12 mouse cellular contexts compared by ENCODE assay signal in the genomic region with DNA sequence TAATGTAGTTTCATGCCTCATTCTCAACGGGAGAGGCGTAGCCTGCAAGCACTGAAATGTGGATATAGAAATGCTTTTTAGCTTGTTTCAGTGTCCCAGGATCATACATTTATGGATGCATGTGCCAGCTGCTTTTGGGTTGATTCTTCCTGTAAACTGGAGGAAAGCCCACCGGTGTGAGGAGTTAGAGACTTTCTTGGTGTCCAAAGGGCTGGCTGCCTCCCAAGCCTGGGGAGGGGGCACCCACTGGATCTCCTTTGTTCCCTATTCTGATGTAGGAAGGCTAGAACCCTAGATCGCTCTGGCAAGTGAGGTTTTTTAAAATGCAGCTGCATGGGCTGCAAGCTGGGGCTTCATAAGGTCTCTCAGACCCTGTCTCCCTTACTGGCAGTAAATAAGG. TPM values are rescaled to one million over a fixed set of nuclear protein-coding genes. Genes with fewer than 3 reads are reported as not detected.
A peak's percentile ranks its signal among the peaks of the same experiment; 100 is the strongest.
DNase-seq lines count a peak whose midpoint lies in the region; ATAC-seq and TF ChIP-seq lines count a peak whose summit lies in the region.
"Had no signal": no experiment of that assay in that cellular context is flagged by ENCODE, and none has a peak within 500 bp of the region (broad histone marks: within the 10 kb centered on the region; RNA-seq: fewer than 3 reads in every experiment).

No protein-coding gene starts in this region.

- no peak overlapping the region for H3K9ac ChIP-seq in heart, embryonic 13.5 days
- peak overlapping the region; percentile 100 for H3K9ac ChIP-seq in midbrain, embryonic 12.5 days (replicated peaks)
- H3K9ac ChIP-seq: liver, embryonic 15.5 days had no signal

- H3K27me3 ChIP-seq in heart, embryonic 13.5 days (replicated peaks) = peaks cover 39% of the 10 kb centered on the region
- peaks cover 7% of the 10 kb centered on the region; the same call in 1 of the 2 replicates for H3K27me3 ChIP-seq in hindbrain, embryonic 10.5 days (ENCODE audit: insufficient read depth, poor library complexity, severe bottlenecking)
- no peaks in the 10 kb centered on the region for H3K27me3 ChIP-seq in midbrain, embryonic 12.5 days

- no peak for DNase-seq in heart, postnatal 36 days
- no peak for DNase-seq in hindbrain, embryonic 10.5 days (ENCODE audit: low spot score)
- DNase-seq in yolk sac, embryonic 10.5 days (ENCODE audit: low spot score) = no peak
- no peak for DNase-seq in layer of hippocampus, adult 9-10 months (ENCODE audit: low spot score)
- no peak for DNase-seq in thymus, adult 18-20 months
- DNase-seq: heart, adult 11 months; kidney, postnatal 4 days had no signal

- no peak for TF ChIP-seq POLR2A in cortical plate, adult 2 months (IDR thresholded peaks at IDR 0.05; ENCODE audit: extremely low read depth, insufficient read depth, low read length)

- intact Hi-C loops in heart, postnatal 36 days (cut with DNase I) = no loop called here

- ATAC-seq in heart, embryonic 13.5 days (ENCODE audit: extremely low read depth, insufficient number of reproducible peaks, low FRiP score, low TSS enrichment) = no peak
- ATAC-seq in midbrain, embryonic 12.5 days (ENCODE audit: low FRiP score, low read depth) = no peak

- peak overlapping the region; percentile 94 for H3K4me2 ChIP-seq in heart, embryonic 13.5 days
- peak overlapping the region; percentile 99 for H3K4me2 ChIP-seq in midbrain, embryonic 12.5 days (replicated peaks)
- H3K4me2 ChIP-seq: liver, embryonic 15.5 days had no signal

- no peak overlapping the region for H3K27ac ChIP-seq in heart, embryonic 13.5 days (replicated peaks)
- H3K27ac ChIP-seq in cortical plate, adult 2 months (ENCODE audit: insufficient read depth, low read length) = no peak overlapping the region
- H3K27ac ChIP-seq in hindbrain, embryonic 10.5 days = peak overlapping the region; percentile 99
- peak overlapping the region; percentile 68 for H3K27ac ChIP-seq in midbrain, embryonic 12.5 days (replicated peaks)
- H3K27ac ChIP-seq: liver, embryonic 15.5 days had no signal

- no peak overlapping the region for H3K4me3 ChIP-seq in heart, embryonic 13.5 days
- H3K4me3 ChIP-seq in cortical plate, adult 2 months (ENCODE audit: insufficient read depth, low read length) = peak overlapping the region; percentile 75
- peak overlapping the region; percentile 99 for H3K4me3 ChIP-seq in hindbrain, embryonic 10.5 days
- peak overlapping the region; percentile 76 for H3K4me3 ChIP-seq in midbrain, embryonic 12.5 days
- H3K4me3 ChIP-seq: liver, embryonic 15.5 days had no signal

- no peak for TF ChIP-seq CTCF in cortical plate, adult 2 months (IDR thresholded peaks at IDR 0.05; ENCODE audit: extremely low read depth, insufficient read depth, low read length)

- peaks cover 89% of the 10 kb centered on the region for H3K4me1 ChIP-seq in heart, embryonic 13.5 days
- H3K4me1 ChIP-seq in cortical plate, adult 2 months (ENCODE audit: control insufficient read depth, insufficient read depth, low read length) = no peaks in the 10 kb centered on the region; the same call in 1 of the 2 replicates
- peaks cover 96% of the 10 kb centered on the region for H3K4me1 ChIP-seq in hindbrain, embryonic 10.5 days (replicated peaks)
- peaks cover 90% of the 10 kb centered on the region for H3K4me1 ChIP-seq in midbrain, embryonic 12.5 days

- 81% methylated on average over 4 of the region's 4 CpGs for WGBS in heart, embryonic 13.5 days
- 55% methylated on average over 4 of the region's 4 CpGs for WGBS in hindbrain, embryonic 10.5 days
- 47% methylated on average over 4 of the region's 4 CpGs for WGBS in midbrain, embryonic 12.5 days

- no peaks in the 10 kb centered on the region for H3K9me3 ChIP-seq in heart, embryonic 13.5 days
- H3K9me3 ChIP-seq in hindbrain, embryonic 10.5 days = no peaks in the 10 kb centered on the region
- H3K9me3 ChIP-seq in midbrain, embryonic 12.5 days = no peaks in the 10 kb centered on the region
- H3K9me3 ChIP-seq: liver, embryonic 15.5 days had no signal

- peaks cover 54% of the 10 kb centered on the region for H3K36me3 ChIP-seq in heart, embryonic 13.5 days
- peaks cover 99% of the 10 kb centered on the region for H3K36me3 ChIP-seq in hindbrain, embryonic 10.5 days
- peaks cover 68% of the 10 kb centered on the region for H3K36me3 ChIP-seq in midbrain, embryonic 12.5 days
- H3K36me3 ChIP-seq: liver, embryonic 15.5 days had no signal

RNA-seq across cellular contexts. Expression of a gene that starts 6.5 kb away (rescaled TPM):
- polyA plus RNA-seq in heart, embryonic 13.5 days (2015; fragmentation: Nextera tagmentation; extraction: Ambion mirVana) = 7.2 and 8.2 TPM in 2 replicates
- 10 to 100 TPM; 15.2 to 20.2 TPM for total RNA-seq in heart, postnatal 36 days (2021)
- polyA plus RNA-seq in cortical plate, adult 2 months (2012; rRNA removed) = 12.8 and 14.8 TPM in 2 replicates
- 55.9 and 65.1 TPM in 2 replicates for polyA plus RNA-seq in hindbrain, embryonic 10.5 days (2016; fragmentation: Nextera tagmentation; extraction: Ambion mirVana)
- polyA plus RNA-seq in midbrain, embryonic 12.5 days (2016; fragmentation: Nextera tagmentation; extraction: Ambion mirVana) = 55.9 and 61.8 TPM in 2 replicates
- total RNA-seq: neutrophil, adult 5-6 weeks had no signal

Comparison
In these comparisons a context has a peak if more than half of its experiments do, and no peak if none do; other contexts are left out.
1. H3K27ac ChIP-seq: peak in hindbrain, embryonic 10.5 days (single experiment) and midbrain, embryonic 12.5 days (single experiment); none in heart, embryonic 13.5 days (single experiment) and cortical plate, adult 2 months (single experiment).